Mouse (Mus musculus) bone marrow macrophage, adult 2 months (primary cell): ENCODE measurements around the gene Clic1. TPM values are rescaled to one million over a fixed set of nuclear protein-coding genes. Genes with fewer than 3 reads are reported as not detected.

Source experiments
- H3K27ac ChIP-seq: 2 replicates; pipeline ENCODE4 v1.5.1; 2012; ENCODE audit warnings: low read depth, low read length; ENCODE audit not compliant: insufficient read depth
- H3K4me1 ChIP-seq: 2 replicates; pipeline ENCODE4 v1.6.1; 2012; ENCODE audit warnings: low read length; ENCODE audit not compliant: control insufficient read depth, insufficient read depth
- H3K4me3 ChIP-seq: 2 replicates; pipeline ENCODE4 v1.5.1; 2012; ENCODE audit warnings: mild to moderate bottlenecking, low read length, moderate library complexity; ENCODE audit not compliant: insufficient read depth
- CTCF ChIP-seq: IDR thresholded peaks from 2 replicates; pipeline ENCODE4 v1.5.1; 2012; ENCODE audit warnings: low read depth, mild to moderate bottlenecking, low read length, moderate library complexity
- POLR2A ChIP-seq: IDR thresholded peaks from 2 replicates; pipeline ENCODE4 v1.6.1; 2012; ENCODE audit warnings: mild to moderate bottlenecking, low read depth, low read length, borderline replicate concordance
- polyA plus RNA-seq: library from polyadenylated mRNA; stranded (reverse); fragments of >200 nt; gene quantifications from 2 replicates; pipeline ENCODE4 v1.2.4, GENCODE M21; 2012; ENCODE audit not compliant: missing spikeins, insufficient read depth, insufficient read length

Clic1 gene
- polyA plus RNA-seq, 1 experiment = 381 TPM

DNA sequence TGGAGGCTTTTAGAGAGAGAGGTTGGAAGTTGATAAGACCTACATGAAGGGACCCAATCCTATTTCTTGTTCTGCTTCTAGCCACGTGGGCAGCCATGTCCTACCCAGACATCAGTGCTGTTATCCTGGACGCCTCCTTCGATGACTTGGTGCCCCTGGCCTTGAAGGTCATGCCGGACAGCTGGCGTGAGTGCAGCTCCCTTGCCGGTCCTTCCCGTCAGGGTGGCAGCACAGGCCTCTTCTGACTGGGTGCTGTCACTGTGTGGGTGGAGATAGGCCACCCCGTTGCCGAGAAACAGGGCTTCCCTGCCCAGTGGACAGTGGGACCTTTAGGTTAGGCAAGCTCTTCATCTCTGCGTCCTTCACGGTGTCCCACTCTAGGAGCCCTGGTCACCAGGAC, 51.4 kb downstream of the Clic1 start:
- no peak overlapping the region for H3K27ac ChIP-seq
- no peak overlapping the region for H3K4me3 ChIP-seq
- TF ChIP-seq CTCF (no peak), POLR2A (no peak)
- H3K4me1 ChIP-seq = no peaks in the 10 kb centered on the region

DNA sequence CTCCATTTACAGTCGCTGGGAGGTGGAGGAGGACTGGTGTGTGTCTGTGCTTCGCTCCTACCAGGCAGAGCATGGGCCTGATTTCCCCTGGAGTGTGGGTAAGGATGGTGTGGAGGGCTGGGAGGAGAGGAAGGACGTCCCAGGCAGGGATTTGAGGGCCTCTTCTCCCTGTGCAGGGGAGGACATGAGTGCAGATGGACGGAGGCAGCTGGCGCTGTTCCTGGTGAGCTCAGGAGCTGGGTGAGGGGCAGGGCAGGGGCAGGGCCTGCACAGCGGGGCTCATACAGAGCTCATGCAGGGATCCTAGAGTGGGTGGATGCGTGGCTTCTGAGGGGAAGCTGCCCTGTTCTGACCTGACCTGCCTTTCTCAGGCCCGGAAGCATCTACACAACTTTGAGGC, 52.5 kb downstream of the Clic1 start:
- TF ChIP-seq POLR2A (no peak), CTCF (no peak)
- Histone ChIP-seq H3K4me3 (no peak overlapping the region), H3K4me1 (no peaks in the 10 kb centered on the region), H3K27ac (no peak overlapping the region)

DNA sequence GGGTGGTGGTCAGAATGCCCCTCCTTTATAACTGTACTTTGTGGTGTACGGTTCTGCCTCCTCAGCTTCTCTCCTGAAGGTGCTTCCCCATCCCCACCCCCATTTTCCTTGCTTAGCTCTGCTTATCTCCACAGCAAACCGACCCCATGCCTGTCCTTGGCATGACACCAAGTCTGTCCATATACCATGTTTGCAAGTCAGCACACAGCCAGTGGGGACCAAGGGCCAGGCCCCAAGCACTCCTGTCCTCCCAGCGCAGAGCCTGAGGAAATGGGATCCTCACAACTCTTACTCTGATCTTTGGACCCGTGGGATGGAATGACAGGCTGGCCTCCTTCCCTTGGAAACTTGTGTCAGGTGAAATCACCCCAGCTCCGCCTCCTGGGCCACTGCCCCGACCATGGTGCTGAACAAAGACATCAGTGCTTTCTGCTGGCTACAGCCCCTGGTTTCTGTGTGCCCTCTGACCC, 53.5 kb downstream of the Clic1 start:
- Histone ChIP-seq H3K4me3 (no peak overlapping the region), H3K4me1 (no peaks in the 10 kb centered on the region), H3K27ac (no peak overlapping the region)
- TF ChIP-seq POLR2A (no peak), CTCF (no peak)

DNA sequence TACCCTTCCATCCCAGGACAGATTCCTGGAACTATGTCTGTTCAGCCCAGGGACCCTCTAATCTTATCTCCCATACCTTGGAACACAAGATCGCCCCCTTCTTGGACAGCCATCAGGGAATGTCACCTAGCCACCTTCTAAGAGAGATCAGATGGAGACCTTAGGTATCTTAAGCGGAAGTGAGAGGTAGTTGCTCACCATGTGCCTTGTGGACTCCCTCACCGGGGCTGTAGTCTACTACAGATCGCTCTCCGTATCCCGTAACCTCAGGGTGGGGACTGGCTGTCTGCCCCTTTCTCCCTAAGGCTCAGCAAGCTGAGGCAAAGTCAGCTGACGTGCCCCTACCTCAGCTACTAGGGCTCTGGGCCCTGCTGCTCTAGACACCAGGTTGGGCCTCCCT, 54.3 kb downstream of the Clic1 start:
- TF ChIP-seq CTCF (no peak), POLR2A (no peak)
- no peaks in the 10 kb centered on the region for H3K4me1 ChIP-seq
- H3K27ac ChIP-seq = no peak overlapping the region
- no peak overlapping the region for H3K4me3 ChIP-seq

DNA sequence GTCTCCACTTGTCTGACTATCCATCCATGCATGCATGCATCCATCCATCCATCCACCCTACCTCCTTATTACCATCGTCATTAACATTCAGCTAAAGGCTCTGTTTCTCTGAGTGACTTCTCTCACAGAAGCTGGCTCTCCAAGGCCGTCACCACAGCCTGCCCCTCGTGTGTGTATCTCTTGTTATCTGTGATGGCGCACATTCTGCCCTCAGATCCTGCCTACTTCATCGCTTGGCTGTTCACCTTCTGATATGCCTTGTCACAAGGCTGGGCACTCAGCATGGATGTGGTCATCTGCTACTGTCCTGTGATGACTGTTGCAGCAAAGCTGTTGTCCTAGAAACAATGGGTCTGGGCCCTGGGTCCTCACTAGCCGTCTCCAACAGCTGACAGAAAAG, 55.0 kb downstream of the Clic1 start:
- no peak overlapping the region for H3K27ac ChIP-seq

DNA sequence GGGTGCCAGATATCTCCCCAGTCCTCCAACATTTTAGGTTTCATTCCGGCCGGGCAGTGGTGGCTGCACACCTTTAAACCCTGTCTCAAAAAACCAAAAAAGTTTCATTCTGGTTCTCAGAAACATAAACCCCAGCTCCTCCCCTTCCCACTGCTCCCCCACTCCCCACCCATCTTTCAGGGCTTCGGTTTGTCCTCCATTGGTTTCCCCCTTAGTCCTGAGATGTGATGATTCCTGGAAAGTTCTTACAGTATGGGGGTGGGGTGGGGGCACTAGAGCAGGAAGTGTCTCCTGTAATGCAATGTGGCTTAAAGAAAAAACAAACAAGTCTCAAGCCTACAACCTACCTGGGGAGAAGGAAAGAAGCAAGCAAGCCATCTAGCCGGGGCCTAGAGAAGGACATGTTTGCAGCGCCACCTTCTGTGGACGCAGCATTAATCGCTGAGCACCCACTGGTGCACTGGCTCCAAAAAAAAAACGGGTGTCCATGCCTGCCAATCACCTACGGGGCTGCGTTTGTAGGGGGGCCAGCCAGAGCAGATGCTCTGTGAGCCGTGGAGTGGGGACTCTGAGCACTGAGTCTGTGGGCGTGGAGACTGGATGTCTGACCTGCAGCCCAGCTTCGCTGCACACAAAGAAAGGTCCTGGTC, 56.1 kb downstream of the Clic1 start:
- TF ChIP-seq POLR2A (no peak), CTCF (no peak)
- H3K27ac ChIP-seq = no peak overlapping the region
- H3K4me1 ChIP-seq = no peaks in the 10 kb centered on the region
- no peak overlapping the region for H3K4me3 ChIP-seq

More for the DNA sequence above, 55.0 kb downstream of the Clic1 start:
- H3K4me1 ChIP-seq = no peaks in the 10 kb centered on the region
- no peak overlapping the region for H3K4me3 ChIP-seq
- TF ChIP-seq POLR2A (no peak), CTCF (no peak)

DNA sequence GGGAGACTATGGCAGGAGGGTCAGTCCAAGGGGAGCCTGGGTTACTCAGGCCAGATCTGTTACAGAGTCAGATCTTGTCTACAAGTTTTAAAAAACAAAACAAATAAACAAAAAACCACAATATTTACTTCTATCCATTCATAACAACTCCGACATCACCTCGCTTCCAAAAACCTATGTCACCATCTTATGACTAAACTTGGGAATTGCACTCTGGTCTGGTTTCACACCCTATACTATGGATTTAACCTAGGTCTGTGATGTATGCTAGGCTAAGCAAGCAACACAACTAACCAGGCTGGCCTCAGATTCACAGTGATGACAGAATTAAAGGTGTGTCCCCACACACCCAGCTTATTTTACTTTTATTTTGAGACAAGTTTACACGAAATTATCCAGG, 56.8 kb downstream of the Clic1 start:
- TF ChIP-seq CTCF (no peak), POLR2A (no peak)
- Histone ChIP-seq H3K4me3 (no peak overlapping the region), H3K27ac (no peak overlapping the region), H3K4me1 (no peaks in the 10 kb centered on the region)

DNA sequence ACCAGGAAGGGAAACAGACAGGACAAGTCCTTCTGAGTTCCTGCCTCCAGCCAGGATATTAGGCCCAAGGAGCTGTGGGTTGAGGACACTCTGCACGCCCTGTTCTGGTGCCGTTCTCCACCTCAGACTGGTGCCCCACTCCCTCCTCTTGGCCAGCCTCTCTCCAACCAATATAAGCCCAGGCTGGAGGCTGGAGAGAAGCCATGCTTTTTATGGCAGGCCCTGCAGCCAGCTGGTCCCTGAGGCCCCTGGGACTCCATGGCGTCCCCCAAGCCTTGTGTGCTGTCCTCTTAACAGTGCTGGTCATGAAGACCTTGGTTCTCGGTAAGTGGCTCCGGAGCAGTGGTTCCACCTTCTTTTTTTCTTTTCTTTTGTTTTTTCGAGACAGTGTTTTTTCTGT, 58.3 kb downstream of the Clic1 start, which contains the start of gene Ly6g5c:
TSS of gene Ly6g5c (plus strand) at position 183 of the 400 bp plus-strand sequence.
- TF ChIP-seq CTCF = no peak
- TF ChIP-seq POLR2A = no peak

More for the DNA sequence above, 58.3 kb downstream of the Clic1 start, which contains the start of gene Ly6g5c:
- Histone ChIP-seq H3K4me3 (no peak within 1 kb of the TSS), H3K4me1 (no peaks in the 10 kb centered on the region), H3K27ac (no peak within 1 kb of the TSS)

Other genes with a start within 250 kb of the Clic1 start
- gene Cyp21a1, start 245.4 kb upstream of the Clic1 start, polyA plus RNA-seq = not detected in 2 replicates
- 33.8 and 44.1 TPM in 2 replicates for gene Stk19, start 213.0 kb upstream of the Clic1 start, polyA plus RNA-seq
- gene Dxo, start 212.9 kb upstream of the Clic1 start, polyA plus RNA-seq = 30.8 and 38.9 TPM in 2 replicates
- 37.8 and 40.2 TPM in 2 replicates for gene Skiv2l, start 199.8 kb upstream of the Clic1 start, polyA plus RNA-seq
- 48.9 and 56.8 TPM in 2 replicates for gene Nelfe, start 199.6 kb upstream of the Clic1 start, polyA plus RNA-seq
- gene Cfb, start 187.4 kb upstream of the Clic1 start, polyA plus RNA-seq = 12.0 and 13.3 TPM in 2 replicates
- 4.0 and 4.6 TPM in 2 replicates for gene Zbtb12, start 170.5 kb upstream of the Clic1 start, polyA plus RNA-seq
- gene Gm20547, start 167.9 kb upstream of the Clic1 start, polyA plus RNA-seq = 0.27 TPM in 1 of 2 replicates, not detected in the other
- gene C2, start 151.7 kb upstream of the Clic1 start, polyA plus RNA-seq = not detected in 2 replicates
- 145 and 150 TPM in 2 replicates for gene Ehmt2, start 151.5 kb upstream of the Clic1 start, polyA plus RNA-seq
- not detected in 2 replicates for gene Slc44a4, start 135.5 kb upstream of the Clic1 start, polyA plus RNA-seq
- 73.6 and 73.9 TPM in 2 replicates for gene Neu1, start 118.7 kb upstream of the Clic1 start, polyA plus RNA-seq
- gene Hspa1b, start 90.7 kb upstream of the Clic1 start, polyA plus RNA-seq = 1.2 and 1.5 TPM in 2 replicates
- gene Gm20481, start 80.1 kb upstream of the Clic1 start, polyA plus RNA-seq = not detected in 2 replicates
- gene Hspa1a, start 77.8 kb upstream of the Clic1 start, polyA plus RNA-seq = 1.3 TPM in 2 replicates
- not detected in 2 replicates for gene Hspa1l, start 77.3 kb upstream of the Clic1 start, polyA plus RNA-seq
- gene Lsm2, start 68.1 kb upstream of the Clic1 start, polyA plus RNA-seq = 37.1 and 44.0 TPM in 2 replicates
- 28.4 and 35.2 TPM in 2 replicates for gene Vars, start 49.0 kb upstream of the Clic1 start, polyA plus RNA-seq
- 0.31 and 0.34 TPM in 2 replicates for gene Vwa7, start 33.4 kb upstream of the Clic1 start, polyA plus RNA-seq
- gene Sapcd1, start 21.9 kb upstream of the Clic1 start, polyA plus RNA-seq = not detected in 2 replicates
- gene Msh5, start 3.2 kb upstream of the Clic1 start, polyA plus RNA-seq = 2.4 and 3.2 TPM in 2 replicates
- 9.0 and 10.9 TPM in 2 replicates for gene Ddah2, start 9.1 kb downstream of the Clic1 start, polyA plus RNA-seq
- gene Ly6g6c, start 15.4 kb downstream of the Clic1 start, polyA plus RNA-seq = not detected in 2 replicates
- not detected in 2 replicates for gene Mpig6b, start 16.2 kb downstream of the Clic1 start, polyA plus RNA-seq
- not detected in 2 replicates for gene Ly6g6e, start 26.9 kb downstream of the Clic1 start, polyA plus RNA-seq
- gene Ly6g6d, start 28.1 kb downstream of the Clic1 start, polyA plus RNA-seq = 1.0 TPM in 1 of 2 replicates, not detected in the other
- gene Ly6g6f, start 35.6 kb downstream of the Clic1 start, polyA plus RNA-seq = not detected in 2 replicates
- gene Abhd16a, start 39.3 kb downstream of the Clic1 start, polyA plus RNA-seq = 39.8 and 40.7 TPM in 2 replicates
- gene Ly6g5c, start 58.3 kb downstream of the Clic1 start, polyA plus RNA-seq = not detected in 2 replicates
- gene Ly6g5b, start 65.5 kb downstream of the Clic1 start, polyA plus RNA-seq = 0.54 and 0.92 TPM in 2 replicates
- gene Gpank1, start 71.5 kb downstream of the Clic1 start, polyA plus RNA-seq = 24.6 and 29.1 TPM in 2 replicates
- 136 and 143 TPM in 2 replicates for gene Csnk2b, start 72.1 kb downstream of the Clic1 start, polyA plus RNA-seq
- gene D17H6S53E, start 76.4 kb downstream of the Clic1 start, polyA plus RNA-seq = 29.2 and 30.4 TPM in 2 replicates
- gene Apom, start 82.1 kb downstream of the Clic1 start, polyA plus RNA-seq = not detected in 2 replicates
- 151 and 166 TPM in 2 replicates for gene Bag6, start 85.2 kb downstream of the Clic1 start, polyA plus RNA-seq
- 136 and 162 TPM in 2 replicates for gene Prrc2a, start 114.9 kb downstream of the Clic1 start, polyA plus RNA-seq
- 420 and 469 TPM in 2 replicates for gene Aif1, start 126.1 kb downstream of the Clic1 start, polyA plus RNA-seq
- gene Lst1, start 138.5 kb downstream of the Clic1 start, polyA plus RNA-seq = 811 and 856 TPM in 2 replicates
- not detected in 2 replicates for gene Ltb, start 144.5 kb downstream of the Clic1 start, polyA plus RNA-seq
- gene Tnf, start 152.0 kb downstream of the Clic1 start, polyA plus RNA-seq = 11.9 and 12.8 TPM in 2 replicates
- gene Lta, start 155.4 kb downstream of the Clic1 start, polyA plus RNA-seq = not detected in 2 replicates
- gene Gm16181, start 170.9 kb downstream of the Clic1 start, polyA plus RNA-seq = not detected in 2 replicates
- gene Atp6v1g2, start 183.7 kb downstream of the Clic1 start, polyA plus RNA-seq = 11.2 and 15.1 TPM in 2 replicates
- 15.5 and 15.7 TPM in 2 replicates for gene Nfkbil1, start 185.8 kb downstream of the Clic1 start, polyA plus RNA-seq
- 164 and 169 TPM in 2 replicates for gene Ddx39b, start 191.8 kb downstream of the Clic1 start, polyA plus RNA-seq
- gene H2-D1, start 212.8 kb downstream of the Clic1 start, polyA plus RNA-seq = 2,808 and 2,856 TPM in 2 replicates